Mouse (Mus musculus): Measurements from ENCODE around the gene Wbp1l. TPM values are rescaled to one million over a fixed set of nuclear protein-coding genes. Genes with fewer than 3 reads are reported as not detected.

Wbp1l gene
- total RNA-seq, 2 experiments from 2014 or later: 37.8 to 37.9 TPM

GRCm38 (mm10) chr19:46598187-46598586 lies 697 bp upstream of the Wbp1l start:
- DNase-seq (ENCODE audit: extremely low spot score in 1 of 2, low spot score in 1 of 2): no peak

GRCm38 (mm10) chr19:46599375-46600256 lies 732 bp downstream of the Wbp1l start:
- peak in 1 of 2 experiments; percentile 20 for DNase-seq (ENCODE audit: extremely low spot score in 1 of 2, low spot score in 1 of 2)

- DNase-seq (ENCODE audit: extremely low spot score in 1 of 2, low spot score in 1 of 2): no peak
These were observed 1.5 kb downstream of the Wbp1l start for GRCm38 (mm10) chr19:46600371-46600770.

GRCm38 (mm10) chr19:46601491-46601890 lies 2.6 kb downstream of the Wbp1l start:
- no peak for DNase-seq (ENCODE audit: extremely low spot score in 1 of 2, low spot score in 1 of 2)

GRCm38 (mm10) chr19:46602406-46602805 lies 3.5 kb downstream of the Wbp1l start:
- no peak for DNase-seq (ENCODE audit: extremely low spot score in 1 of 2, low spot score in 1 of 2)

GRCm38 (mm10) chr19:46606718-46607117 lies 7.8 kb downstream of the Wbp1l start:
- DNase-seq (ENCODE audit: extremely low spot score in 1 of 2, low spot score in 1 of 2): no peak

- no peak for DNase-seq (ENCODE audit: extremely low spot score in 1 of 2, low spot score in 1 of 2)
These were observed 8.5 kb downstream of the Wbp1l start for GRCm38 (mm10) chr19:46607424-46607823.

GRCm38 (mm10) chr19:46608158-46608557 lies 9.3 kb downstream of the Wbp1l start:
- no peak for DNase-seq (ENCODE audit: extremely low spot score in 1 of 2, low spot score in 1 of 2)

- DNase-seq (ENCODE audit: extremely low spot score in 1 of 2, low spot score in 1 of 2): no peak
These were observed 17.5 kb downstream of the Wbp1l start for GRCm38 (mm10) chr19:46616378-46616777.

GRCm38 (mm10) chr19:46617361-46617760 lies 18.5 kb downstream of the Wbp1l start:
- no peak for DNase-seq (ENCODE audit: extremely low spot score in 1 of 2, low spot score in 1 of 2)

- DNase-seq (ENCODE audit: extremely low spot score in 1 of 2, low spot score in 1 of 2): no peak
These were observed 19.4 kb downstream of the Wbp1l start for GRCm38 (mm10) chr19:46618322-46618721.

GRCm38 (mm10) chr19:46619001-46619400 lies 20.1 kb downstream of the Wbp1l start:
- DNase-seq (ENCODE audit: extremely low spot score in 1 of 2, low spot score in 1 of 2): no peak

- no peak for DNase-seq (ENCODE audit: extremely low spot score in 1 of 2, low spot score in 1 of 2)
These were observed 20.6 kb downstream of the Wbp1l start for GRCm38 (mm10) chr19:46619518-46619917.

- no peak for DNase-seq (ENCODE audit: extremely low spot score in 1 of 2, low spot score in 1 of 2)
These were observed 21.3 kb downstream of the Wbp1l start for GRCm38 (mm10) chr19:46620016-46620808.

GRCm38 (mm10) chr19:46621236-46622183 lies 22.6 kb downstream of the Wbp1l start:
- DNase-seq (ENCODE audit: extremely low spot score in 1 of 2, low spot score in 1 of 2): no peak

GRCm38 (mm10) chr19:46622659-46623193 lies 23.8 kb downstream of the Wbp1l start:
- DNase-seq (ENCODE audit: extremely low spot score in 1 of 2, low spot score in 1 of 2): no peak

- DNase-seq (ENCODE audit: extremely low spot score in 1 of 2, low spot score in 1 of 2): no peak
These were observed 24.3 kb downstream of the Wbp1l start for GRCm38 (mm10) chr19:46623194-46623667.

GRCm38 (mm10) chr19:46623790-46624772 lies 25.2 kb downstream of the Wbp1l start:
- no peak for DNase-seq (ENCODE audit: extremely low spot score in 1 of 2, low spot score in 1 of 2)

GRCm38 (mm10) chr19:46625015-46625414 lies 26.1 kb downstream of the Wbp1l start:
- DNase-seq (ENCODE audit: extremely low spot score in 1 of 2, low spot score in 1 of 2): no peak
